Mouse (Mus musculus): ENCODE measurements around the gene Olfr554. TPM values are rescaled to one million over a fixed set of nuclear protein-coding genes. Genes with fewer than 3 reads are reported as not detected.
A peak's percentile ranks its signal among the peaks of the same experiment; 100 is the strongest.
"Not testable (repeated sequence)": the region's sequence is repeated elsewhere in the genome, so short reads cannot be mapped to it uniquely, and the experiment has no call there.

Olfr554 gene
- not detected for total RNA-seq (2021)
- long read RNA-seq, experiment 1: 0 reads
- long read RNA-seq, experiment 2: 0 reads

GRCm38 (mm10) chr7:102638132-102638531 is at the start of gene Olfr554:
Gene Olfr554, plus strand, starts transcription at chr7:102638432.
- no peak for DNase-seq (ENCODE audit: low spot score)

- no peak for DNase-seq (ENCODE audit: low spot score)
These were observed 46.4 kb upstream of the Olfr554 start, which contains the start of gene Olfr551 for GRCm38 (mm10) chr7:102591786-102592185. Gene Olfr551, minus strand, starts transcription at chr7:102591886.

- no peak for DNase-seq (ENCODE audit: low spot score)
These were observed 40.7 kb upstream of the Olfr554 start, which contains the start of gene Olfr552 for GRCm38 (mm10) chr7:102597378-102598031. Gene Olfr552, plus strand, starts transcription at chr7:102597770.

- DNase-seq (ENCODE audit: low spot score): no peak
These were observed 20.1 kb upstream of the Olfr554 start, which contains the start of gene Olfr553 for GRCm38 (mm10) chr7:102618118-102618517. Gene Olfr553, minus strand, starts transcription at chr7:102618218.

- peak; percentile 11 for DNase-seq (ENCODE audit: low spot score)
These were observed 18.6 kb upstream of the Olfr554 start for GRCm38 (mm10) chr7:102619608-102620007.

GRCm38 (mm10) chr7:102620368-102620767 is 17.9 kb upstream of the Olfr554 start:
- DNase-seq (ENCODE audit: low spot score): not testable (repeated sequence)

GRCm38 (mm10) chr7:102636665-102637064 is 1.6 kb upstream of the Olfr554 start:
- DNase-seq (ENCODE audit: low spot score): peak; percentile 65

GRCm38 (mm10) chr7:102644945-102645344 is 6.7 kb downstream of the Olfr554 start:
- not testable (repeated sequence) for DNase-seq (ENCODE audit: low spot score)

GRCm38 (mm10) chr7:102658523-102658922 is 20.3 kb downstream of the Olfr554 start, which contains the start of gene Olfr555:
Gene Olfr555, plus strand, starts transcription at chr7:102658823.
- no peak for DNase-seq (ENCODE audit: low spot score)

GRCm38 (mm10) chr7:102664599-102664998 is 26.4 kb downstream of the Olfr554 start, which contains the start of gene Olfr556:
Gene Olfr556, plus strand, starts transcription at chr7:102664899.
- DNase-seq (ENCODE audit: low spot score): no peak

GRCm38 (mm10) chr7:102665378-102665777 is 27.1 kb downstream of the Olfr554 start:
- DNase-seq (ENCODE audit: low spot score): no peak

- no peak for DNase-seq (ENCODE audit: low spot score)
These were observed 38.0 kb downstream of the Olfr554 start for GRCm38 (mm10) chr7:102676225-102676624.

GRCm38 (mm10) chr7:102681916-102682315 is 43.7 kb downstream of the Olfr554 start:
- DNase-seq (ENCODE audit: low spot score): no peak

- DNase-seq (ENCODE audit: low spot score): peak; percentile 90
These were observed 48.8 kb downstream of the Olfr554 start, which contains the start of gene Trim68 for GRCm38 (mm10) chr7:102686944-102687501. Gene Trim68, minus strand, starts transcription at chr7:102687327.

Other genes starting within 250 kb of the Olfr554 start
- gene Rrm1, start 196.7 kb upstream of the Olfr554 start, total RNA-seq (2021): 10 to 100 TPM; 18.1 to 20.5 TPM
- not detected for gene Olfr543, start 156.8 kb upstream of the Olfr554 start, total RNA-seq (2021)
- gene Olfr544, start 150.1 kb upstream of the Olfr554 start, total RNA-seq (2021): not detected
- not detected for gene Olfr545, start 138.9 kb upstream of the Olfr554 start, total RNA-seq (2021)
- gene Olfr547, start 103.7 kb upstream of the Olfr554 start, total RNA-seq (2021): not detected
- gene Olfr548-ps1, start 97.5 kb upstream of the Olfr554 start, total RNA-seq (2021): not detected
- gene Olfr549, start 88.6 kb upstream of the Olfr554 start, total RNA-seq (2021): not detected
- gene Trim21, start 72.9 kb upstream of the Olfr554 start, total RNA-seq (2021): 1 to 10 TPM; 1.7 to 3.2 TPM
- gene Olfr550, start 67.0 kb upstream of the Olfr554 start, total RNA-seq (2021): under 1 TPM in 1 of 2 experiments, not detected in 1; 0.16 TPM
- gene Olfr551, start 46.5 kb upstream of the Olfr554 start, total RNA-seq (2021): not detected
- gene Olfr552, start 40.7 kb upstream of the Olfr554 start, total RNA-seq (2021): under 1 TPM; 0.09 to 0.17 TPM
- gene Olfr553, start 20.2 kb upstream of the Olfr554 start, total RNA-seq (2021): not detected
- gene Olfr555, start 20.4 kb downstream of the Olfr554 start, total RNA-seq (2021): not detected
- gene Olfr556, start 26.5 kb downstream of the Olfr554 start, total RNA-seq (2021): not detected
- gene Trim68, start 48.9 kb downstream of the Olfr554 start, total RNA-seq (2021): 1 to 10 TPM; 3.8 to 4.5 TPM
- gene Olfr557, start 57.5 kb downstream of the Olfr554 start, total RNA-seq (2021): not detected
- gene Olfr558, start 63.8 kb downstream of the Olfr554 start, total RNA-seq (2021): 1 to 10 TPM in 1 of 2 experiments, under 1 TPM in 1; 0.91 to 1.3 TPM
- not detected for gene Olfr33, start 80.6 kb downstream of the Olfr554 start, total RNA-seq (2021)
- gene Olfr559, start 89.1 kb downstream of the Olfr554 start, total RNA-seq (2021): not detected
- gene Olfr560, start 120.9 kb downstream of the Olfr554 start, total RNA-seq (2021): not detected
- gene Olfr78, start 121.0 kb downstream of the Olfr554 start, total RNA-seq (2021): under 1 TPM; 0.21 to 0.40 TPM
- gene Olfr561, start 132.8 kb downstream of the Olfr554 start, total RNA-seq (2021): not detected
- not detected for gene Olfr564, start 165.0 kb downstream of the Olfr554 start, total RNA-seq (2021)
- gene Olfr566, start 220.3 kb downstream of the Olfr554 start, total RNA-seq (2021): not detected
- gene Olfr568, start 238.7 kb downstream of the Olfr554 start, total RNA-seq (2021): not detected

Measured in gastrocnemius, adult 18-20 months (tissue).